Mouse (Mus musculus): Measurements from ENCODE around the gene Cdkl1. TPM values are rescaled to one million over a fixed set of nuclear protein-coding genes. Genes with fewer than 3 reads are reported as not detected.
A peak's percentile ranks its signal among the peaks of the same experiment; 100 is the strongest.

The Cdkl1 gene
- polyA plus RNA-seq, 1 experiment from 2014 or later: 1.2 TPM

- Histone ChIP-seq H3K27ac (no peak overlapping the region), H3K4me2 (no peak overlapping the region), H3K36me3 (no peaks in the 10 kb centered on the region), H3K27me3 (peaks cover 2% of the 10 kb centered on the region; the same call in 1 of the 2 replicates), H3K4me1 (replicated peaks) (no peaks in the 10 kb centered on the region), H3K4me3 (replicated peaks) (no peak overlapping the region), H3K9ac (replicated peaks) (no peak overlapping the region), H3K9me3 (no peaks in the 10 kb centered on the region)
- WGBS: 62% methylated on average over 6 of the region's 6 CpGs
- ATAC-seq (ENCODE audit: insufficient number of reproducible peaks, insufficient read depth, low FRiP score, low TSS enrichment, low read depth): no peak
Measured at GRCm38 (mm10) chr12:69783247-69784025, 7.6 kb downstream of the Cdkl1 start.

DNA sequence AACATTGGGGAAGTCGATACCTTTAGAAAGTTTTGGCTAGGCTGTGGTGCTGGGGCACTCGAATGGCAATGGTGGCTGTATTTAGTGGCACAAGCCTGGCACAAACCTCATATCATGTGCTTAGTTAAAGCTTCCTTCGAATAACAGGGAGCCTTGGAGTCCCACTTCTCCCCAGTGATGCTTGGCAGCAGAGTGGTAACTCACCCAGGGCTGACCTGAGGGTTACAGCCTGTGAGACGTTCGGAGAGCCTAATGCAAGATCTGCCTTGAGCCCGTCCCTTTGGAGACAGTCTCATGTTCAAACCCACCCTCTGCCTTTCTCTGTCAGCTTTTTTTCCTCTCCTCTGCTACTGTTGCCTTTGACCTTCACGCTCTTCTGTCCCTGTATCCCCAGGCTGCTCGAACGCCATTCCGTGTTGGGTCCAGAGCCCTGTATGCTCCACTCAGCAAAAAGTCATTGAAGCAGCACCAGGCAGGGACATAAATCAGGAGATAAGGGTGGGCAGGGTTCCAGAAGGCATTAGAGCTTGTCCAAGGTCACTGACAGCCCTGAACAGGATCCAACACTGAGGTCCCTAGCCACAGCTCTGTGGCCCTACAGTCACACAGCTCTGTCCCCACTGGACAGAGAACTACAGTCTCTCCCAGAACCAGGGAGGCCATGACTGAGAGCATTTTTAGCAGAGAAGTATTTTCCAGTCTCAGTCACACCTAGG lies 9.0 kb downstream of the Cdkl1 start:
- H3K9ac ChIP-seq (replicated peaks): no peak overlapping the region
- no peaks in the 10 kb centered on the region for H3K9me3 ChIP-seq

GRCm38 (mm10) chr12:69781480-69781879 lies 9.6 kb downstream of the Cdkl1 start:
- H3K36me3 ChIP-seq: no peaks in the 10 kb centered on the region
- H3K4me2 ChIP-seq: no peak overlapping the region
- no peak overlapping the region for H3K9ac ChIP-seq (replicated peaks)
- no peak for ATAC-seq (ENCODE audit: insufficient number of reproducible peaks, insufficient read depth, low FRiP score, low TSS enrichment, low read depth)
- H3K4me3 ChIP-seq (replicated peaks): no peak overlapping the region
- no peaks in the 10 kb centered on the region for H3K27me3 ChIP-seq
- no peak overlapping the region for H3K27ac ChIP-seq
- no peaks in the 10 kb centered on the region for H3K9me3 ChIP-seq
- peaks cover 6% of the 10 kb centered on the region; the same call in 1 of the 2 replicates for H3K4me1 ChIP-seq (replicated peaks)
- WGBS: 78% methylated on average over 8 of the region's 8 CpGs

More for the DNA sequence above, 9.0 kb downstream of the Cdkl1 start:
- Histone ChIP-seq H3K36me3 (no peaks in the 10 kb centered on the region), H3K4me2 (no peak overlapping the region), H3K27me3 (no peaks in the 10 kb centered on the region), H3K4me1 (replicated peaks) (no peaks in the 10 kb centered on the region), H3K27ac (no peak overlapping the region), H3K4me3 (replicated peaks) (no peak overlapping the region)
- ATAC-seq (ENCODE audit: insufficient number of reproducible peaks, insufficient read depth, low FRiP score, low TSS enrichment, low read depth): no peak
- WGBS: 81% methylated on average over 10 of the region's 10 CpGs

GRCm38 (mm10) chr12:69777957-69778356 lies 13.1 kb downstream of the Cdkl1 start:
- Histone ChIP-seq H3K27ac (no peak overlapping the region), H3K9ac (replicated peaks) (no peak overlapping the region), H3K4me3 (replicated peaks) (no peak overlapping the region), H3K4me1 (replicated peaks) (peaks cover 7% of the 10 kb centered on the region; the same call in 1 of the 2 replicates), H3K4me2 (no peak overlapping the region), H3K27me3 (no peaks in the 10 kb centered on the region), H3K9me3 (no peaks in the 10 kb centered on the region), H3K36me3 (no peaks in the 10 kb centered on the region)
- 80% methylated on average over 2 of the region's 2 CpGs for WGBS
- no peak for ATAC-seq (ENCODE audit: insufficient number of reproducible peaks, insufficient read depth, low FRiP score, low TSS enrichment, low read depth)

DNA sequence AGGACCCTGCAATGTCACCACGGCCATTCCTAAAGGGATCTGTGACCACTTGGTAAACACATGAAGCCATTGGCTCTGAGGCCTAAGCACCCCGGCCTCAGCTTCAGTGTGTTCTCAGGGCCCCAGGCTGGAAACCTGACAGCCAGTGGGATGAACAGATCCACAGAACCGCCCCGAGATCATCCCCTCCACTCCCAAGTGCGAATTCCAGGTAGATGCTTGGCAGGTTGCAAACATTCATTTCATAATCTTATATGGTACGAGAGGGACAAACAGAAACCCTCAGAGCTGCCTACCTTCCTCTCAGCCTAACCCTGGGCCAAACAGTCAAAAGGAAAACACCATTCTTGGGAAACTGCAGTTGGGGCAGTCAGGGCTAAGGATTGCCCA lies 13.7 kb downstream of the Cdkl1 start:
- ATAC-seq (ENCODE audit: insufficient number of reproducible peaks, insufficient read depth, low FRiP score, low TSS enrichment, low read depth): no peak
- Histone ChIP-seq H3K4me3 (replicated peaks) (no peak overlapping the region), H3K27me3 (no peaks in the 10 kb centered on the region), H3K4me2 (no peak overlapping the region), H3K36me3 (no peaks in the 10 kb centered on the region), H3K9ac (replicated peaks) (no peak overlapping the region), H3K27ac (no peak overlapping the region), H3K4me1 (replicated peaks) (peaks cover 7% of the 10 kb centered on the region; the same call in 1 of the 2 replicates), H3K9me3 (no peaks in the 10 kb centered on the region)
- 88% methylated on average over 6 of the region's 6 CpGs for WGBS

GRCm38 (mm10) chr12:69776607-69777340 lies 14.3 kb downstream of the Cdkl1 start:
- H3K4me2 ChIP-seq: no peak overlapping the region
- no peak for ATAC-seq (ENCODE audit: insufficient number of reproducible peaks, insufficient read depth, low FRiP score, low TSS enrichment, low read depth)
- no peak overlapping the region for H3K27ac ChIP-seq

DNA sequence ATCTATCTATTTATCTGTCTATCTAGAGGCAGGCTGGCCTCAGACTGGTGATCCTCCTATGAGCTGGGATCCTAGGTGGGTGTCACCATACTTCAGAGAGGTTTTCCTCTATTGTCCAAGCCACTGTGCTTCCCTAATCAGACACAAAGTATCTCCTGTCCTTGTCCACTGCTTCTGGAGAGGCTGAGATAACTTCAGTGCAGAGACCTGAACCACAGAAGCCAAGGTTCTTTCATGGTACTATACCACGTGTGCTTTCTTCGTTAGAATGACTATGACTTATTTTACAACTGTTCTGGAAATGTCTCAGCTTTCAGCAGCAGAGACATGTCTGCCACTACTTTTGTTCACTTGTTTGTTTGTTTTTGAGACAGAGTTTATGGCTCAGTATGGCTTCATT lies 22.2 kb downstream of the Cdkl1 start:
- H3K4me3 ChIP-seq (replicated peaks): no peak overlapping the region
- no peak overlapping the region for H3K27ac ChIP-seq
- H3K27me3 ChIP-seq: no peaks in the 10 kb centered on the region; the same call in 1 of the 2 replicates
- ATAC-seq (ENCODE audit: insufficient number of reproducible peaks, insufficient read depth, low FRiP score, low TSS enrichment, low read depth): no peak
- H3K9ac ChIP-seq (replicated peaks): no peak overlapping the region
- WGBS: 54% methylated on average over 2 of the region's 2 CpGs
- H3K9me3 ChIP-seq: peaks cover 4% of the 10 kb centered on the region; the same call in 1 of the 2 replicates
- H3K36me3 ChIP-seq: no peaks in the 10 kb centered on the region
- H3K4me2 ChIP-seq: no peak overlapping the region
- H3K4me1 ChIP-seq (replicated peaks): peaks cover 10% of the 10 kb centered on the region

More at GRCm38 (mm10) chr12:69776607-69777340, 14.3 kb downstream of the Cdkl1 start:
- Histone ChIP-seq H3K4me3 (replicated peaks) (no peak overlapping the region), H3K9ac (replicated peaks) (no peak overlapping the region), H3K36me3 (no peaks in the 10 kb centered on the region), H3K4me1 (replicated peaks) (peaks cover 7% of the 10 kb centered on the region; the same call in 1 of the 2 replicates), H3K9me3 (no peaks in the 10 kb centered on the region), H3K27me3 (no peaks in the 10 kb centered on the region)
- WGBS: 64% methylated on average over 11 of the region's 11 CpGs

- Histone ChIP-seq H3K36me3 (no peaks in the 10 kb centered on the region), H3K4me1 (replicated peaks) (peaks cover 10% of the 10 kb centered on the region), H3K4me3 (replicated peaks) (no peak overlapping the region), H3K9ac (replicated peaks) (no peak overlapping the region), H3K27me3 (no peaks in the 10 kb centered on the region; the same call in 1 of the 2 replicates), H3K4me2 (no peak overlapping the region), H3K27ac (no peak overlapping the region), H3K9me3 (peaks cover 4% of the 10 kb centered on the region; the same call in 1 of the 2 replicates)
- 53% methylated on average over 9 of the region's 9 CpGs for WGBS
- ATAC-seq (ENCODE audit: insufficient number of reproducible peaks, insufficient read depth, low FRiP score, low TSS enrichment, low read depth): 0 out of 2 replicates have a peak, but pooled peaks have one; percentile 26
Measured at GRCm38 (mm10) chr12:69767476-69768258, 23.4 kb downstream of the Cdkl1 start.

DNA sequence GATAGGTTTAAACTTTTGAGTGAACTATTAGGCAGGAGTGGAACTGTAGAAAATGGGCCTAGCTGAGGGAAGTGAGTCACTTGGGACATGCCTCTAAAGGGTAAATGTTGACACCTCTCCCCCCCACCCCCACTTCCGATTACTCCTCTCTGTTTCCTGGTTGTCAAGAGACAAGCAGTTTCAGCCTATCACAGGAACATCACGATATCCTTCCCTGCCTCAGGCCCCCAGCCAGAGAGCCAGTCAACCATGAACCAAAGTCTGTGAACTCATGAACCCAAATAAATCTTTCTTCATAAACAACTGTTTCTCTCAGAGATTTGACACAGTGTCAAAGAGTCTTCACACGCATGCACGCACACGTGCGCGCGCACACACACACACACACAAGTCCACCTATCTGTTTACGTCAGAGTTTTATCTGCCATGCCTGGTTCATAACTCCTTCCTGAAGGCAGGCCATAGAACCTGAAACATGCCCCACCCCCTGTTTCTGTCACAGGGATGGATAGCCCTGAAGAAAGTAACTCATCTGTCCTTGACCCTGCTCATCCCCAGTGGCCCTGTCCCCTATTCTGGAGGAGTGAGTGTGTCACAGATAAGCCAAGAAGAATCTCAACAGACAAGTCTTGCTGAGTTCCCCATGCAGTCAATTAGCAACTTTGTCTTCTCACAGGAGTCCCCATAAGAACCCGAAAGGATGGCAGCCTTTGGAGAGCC lies 24.7 kb downstream of the Cdkl1 start:
- H3K9me3 ChIP-seq: peaks cover 4% of the 10 kb centered on the region; the same call in 1 of the 2 replicates
- H3K4me2 ChIP-seq: no peak overlapping the region
- H3K4me1 ChIP-seq (replicated peaks): peaks cover 10% of the 10 kb centered on the region
- 88% methylated on average over 10 of the region's 10 CpGs for WGBS
- H3K27ac ChIP-seq: no peak overlapping the region
- ATAC-seq (ENCODE audit: insufficient number of reproducible peaks, insufficient read depth, low FRiP score, low TSS enrichment, low read depth): no peak
- H3K36me3 ChIP-seq: no peaks in the 10 kb centered on the region
- H3K4me3 ChIP-seq (replicated peaks): no peak overlapping the region
- no peak overlapping the region for H3K9ac ChIP-seq (replicated peaks)
- H3K27me3 ChIP-seq: no peaks in the 10 kb centered on the region; the same call in 1 of the 2 replicates

- Histone ChIP-seq H3K4me1 (replicated peaks) (peaks cover 10% of the 10 kb centered on the region), H3K27ac (no peak overlapping the region), H3K36me3 (no peaks in the 10 kb centered on the region), H3K27me3 (no peaks in the 10 kb centered on the region; the same call in 1 of the 2 replicates), H3K4me2 (no peak overlapping the region), H3K9me3 (peaks cover 4% of the 10 kb centered on the region; the same call in 1 of the 2 replicates), H3K4me3 (replicated peaks) (no peak overlapping the region), H3K9ac (replicated peaks) (no peak overlapping the region)
- no peak for ATAC-seq (ENCODE audit: insufficient number of reproducible peaks, insufficient read depth, low FRiP score, low TSS enrichment, low read depth)
- 75% methylated on average over 9 of the region's 9 CpGs for WGBS
Measured at GRCm38 (mm10) chr12:69765543-69765942, 25.5 kb downstream of the Cdkl1 start.

Measured in limb, embryonic 12.5 days (tissue).